Mouse (Mus musculus): ENCODE measurements around the gene Arnt2. TPM values are rescaled to one million over a fixed set of nuclear protein-coding genes. Genes with fewer than 3 reads are reported as not detected.

The Arnt2 gene
- polyA plus RNA-seq, 1 experiment from 2014 or later = 46.4 TPM

DNA sequence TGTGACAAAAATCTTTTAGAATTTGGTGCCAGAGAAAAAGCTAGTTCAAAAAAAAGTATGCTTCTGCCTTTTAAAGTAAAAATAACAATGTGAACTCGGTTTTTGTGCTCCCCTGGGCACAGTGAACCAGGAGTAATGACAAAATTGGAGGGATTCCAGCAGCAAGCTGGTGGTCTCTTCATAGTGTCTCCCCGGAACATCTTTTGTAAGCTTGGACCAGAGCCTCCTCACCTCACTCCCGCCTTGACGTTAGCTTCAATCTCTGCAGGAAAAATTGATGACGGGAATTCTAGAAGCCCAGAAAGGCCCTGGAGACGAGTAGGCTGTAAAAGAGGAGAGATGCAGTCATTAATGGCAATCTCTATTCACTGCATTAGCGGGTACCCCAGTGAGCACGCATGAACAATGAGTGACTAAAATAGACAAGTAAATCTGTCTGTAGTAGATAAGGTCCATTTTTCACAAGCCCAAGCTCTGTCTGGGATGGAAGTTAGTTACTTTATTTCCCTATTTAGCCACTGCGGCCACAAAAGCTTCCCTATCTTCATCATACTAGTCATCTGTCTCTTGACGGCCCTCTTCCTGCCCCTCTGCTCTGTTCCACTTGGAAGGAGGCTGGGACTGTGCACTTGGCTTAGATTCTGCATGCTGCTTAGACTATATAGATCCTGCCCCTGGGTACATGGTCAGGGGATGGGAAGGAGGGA lies 199.2 kb downstream of the Arnt2 start:
- H3K4me3 ChIP-seq = no peak overlapping the region
- peaks cover 13% of the 10 kb centered on the region; the same call in 1 of the 2 replicates for H3K4me1 ChIP-seq
- H3K4me2 ChIP-seq = no peak overlapping the region
- no peak for ATAC-seq
- no peaks in the 10 kb centered on the region for H3K9me3 ChIP-seq (replicated peaks)
- no peak overlapping the region for H3K27ac ChIP-seq
- no peaks in the 10 kb centered on the region for H3K36me3 ChIP-seq (ENCODE audit: poor library complexity, severe bottlenecking)
- H3K27me3 ChIP-seq = no peaks in the 10 kb centered on the region
- WGBS = 49% methylated on average over 10 of the region's 10 CpGs
- no peak overlapping the region for H3K9ac ChIP-seq

DNA sequence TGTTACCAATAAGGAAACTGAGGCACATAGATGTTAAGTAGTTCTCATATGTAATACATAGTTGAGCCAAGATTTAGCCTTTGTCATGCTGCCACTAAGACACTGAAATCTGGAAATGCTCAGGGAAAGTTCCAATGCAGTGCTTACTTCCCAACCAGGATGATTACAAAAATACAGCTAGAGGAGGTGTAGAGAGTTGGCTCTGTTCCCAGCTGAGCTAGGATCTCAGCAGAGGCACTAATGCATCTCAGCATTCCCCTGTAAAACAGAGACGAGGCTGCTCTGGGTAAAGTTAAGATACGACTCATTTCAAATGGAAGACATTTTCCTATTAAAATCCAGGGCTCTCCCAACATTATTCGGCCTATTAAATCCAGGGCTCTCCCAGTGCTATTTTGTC lies 206.0 kb downstream of the Arnt2 start:
- H3K9me3 ChIP-seq (replicated peaks) = no peaks in the 10 kb centered on the region
- ATAC-seq = no peak
- H3K9ac ChIP-seq = no peak overlapping the region
- H3K4me3 ChIP-seq = no peak overlapping the region
- H3K4me1 ChIP-seq = no peaks in the 10 kb centered on the region
- no peak overlapping the region for H3K4me2 ChIP-seq
- no peaks in the 10 kb centered on the region for H3K27me3 ChIP-seq
- H3K36me3 ChIP-seq (ENCODE audit: poor library complexity, severe bottlenecking) = no peaks in the 10 kb centered on the region
- 80% methylated on average over 3 of the region's 3 CpGs for WGBS
- H3K27ac ChIP-seq = no peak overlapping the region

DNA sequence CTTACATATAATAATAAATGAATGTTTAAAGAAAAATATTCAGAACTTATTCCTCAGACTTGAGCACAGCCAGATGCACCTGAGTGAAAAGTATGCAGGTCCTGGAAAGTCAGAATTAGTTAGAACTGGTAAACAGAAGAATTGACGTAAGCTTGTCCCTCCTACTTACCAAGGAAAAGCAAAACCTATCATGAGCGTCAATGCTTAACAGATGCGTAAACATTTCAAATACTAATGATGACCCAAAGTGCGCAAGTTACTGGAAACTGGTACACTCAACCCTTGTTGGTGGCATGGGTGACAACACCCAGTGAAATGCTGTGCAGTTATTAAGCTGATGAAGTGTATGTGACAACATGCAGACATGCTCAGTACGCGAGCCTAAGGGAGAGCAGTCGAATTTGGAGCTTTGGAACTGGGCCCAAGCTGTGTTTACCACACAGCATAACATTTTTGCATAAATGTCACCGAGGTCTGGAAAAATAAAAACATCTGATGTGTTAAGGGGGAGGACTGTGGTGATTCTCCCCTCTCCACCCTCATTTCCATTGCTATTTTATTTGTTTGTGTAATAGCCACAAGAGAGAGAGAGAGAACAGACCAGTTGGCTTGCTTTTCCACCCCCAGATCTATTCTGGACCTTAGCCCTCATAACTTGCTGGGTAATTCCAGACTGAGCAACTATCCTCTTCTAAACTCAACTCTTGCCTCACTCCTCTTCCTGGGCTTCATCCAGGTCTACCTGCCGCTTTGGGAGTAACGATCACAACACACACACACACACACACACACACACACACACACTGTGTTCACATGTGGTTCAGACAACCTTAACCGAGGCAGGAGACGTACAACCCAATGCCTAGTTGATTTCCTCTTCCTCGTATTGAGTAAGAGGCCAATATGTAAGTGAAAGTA lies 208.6 kb downstream of the Arnt2 start:
- H3K27me3 ChIP-seq = no peaks in the 10 kb centered on the region
- H3K9ac ChIP-seq = no peak overlapping the region
- H3K4me3 ChIP-seq = no peak overlapping the region
- H3K36me3 ChIP-seq (ENCODE audit: poor library complexity, severe bottlenecking) = no peaks in the 10 kb centered on the region
- ATAC-seq = no peak
- H3K27ac ChIP-seq = no peak overlapping the region
- H3K4me1 ChIP-seq = no peaks in the 10 kb centered on the region
- H3K9me3 ChIP-seq (replicated peaks) = no peaks in the 10 kb centered on the region
- WGBS = 92% methylated on average over 13 of the region's 13 CpGs
- no peak overlapping the region for H3K4me2 ChIP-seq

DNA sequence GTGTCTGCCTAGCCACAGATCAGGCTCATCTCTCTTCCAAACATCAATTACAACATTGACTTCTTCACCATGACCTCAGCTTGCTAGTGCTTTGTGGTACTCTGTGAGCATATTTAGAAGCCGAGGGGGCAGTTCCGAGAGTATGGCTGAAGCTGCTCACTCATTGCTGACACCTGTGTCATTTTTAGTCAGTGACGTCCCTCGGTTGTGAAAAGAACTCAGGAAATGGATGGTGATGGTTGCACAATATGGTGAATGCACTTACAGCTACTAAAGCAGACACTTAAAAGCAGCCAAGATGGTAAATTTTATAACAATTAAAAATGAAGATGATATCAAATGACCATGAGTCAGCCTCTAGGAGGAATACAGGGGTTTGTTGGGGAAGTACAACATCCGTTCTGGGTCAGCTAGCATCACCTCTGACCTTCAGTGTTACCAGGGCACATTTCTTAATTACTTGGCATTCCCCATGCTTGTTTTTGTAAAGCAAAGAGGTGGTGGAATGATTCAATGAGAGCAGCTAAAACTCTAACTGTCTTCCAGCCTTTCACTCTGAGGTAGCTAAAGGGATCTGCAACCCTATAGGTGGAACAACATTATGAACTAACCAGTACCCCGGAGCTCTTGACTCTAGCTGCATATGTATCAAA lies 212.6 kb downstream of the Arnt2 start:
- Histone ChIP-seq H3K27ac (no peak overlapping the region), H3K9ac (no peak overlapping the region), H3K36me3 (ENCODE audit: poor library complexity, severe bottlenecking) (no peaks in the 10 kb centered on the region), H3K27me3 (no peaks in the 10 kb centered on the region), H3K9me3 (replicated peaks) (no peaks in the 10 kb centered on the region), H3K4me1 (no peaks in the 10 kb centered on the region), H3K4me2 (no peak overlapping the region), H3K4me3 (no peak overlapping the region)
- WGBS = 93% methylated on average over 6 of the region's 6 CpGs
- ATAC-seq = no peak

Other genes with a start within 250 kb of the Arnt2 start
- gene Gm2115, start 118.8 kb upstream of the Arnt2 start, polyA plus RNA-seq (2015; fragmentation: Nextera tagmentation; extraction: Ambion mirVana) = 0.37 and 0.47 TPM in 2 replicates
- 3.6 TPM in 2 replicates for gene Fah, start 196.5 kb upstream of the Arnt2 start, polyA plus RNA-seq (2015; fragmentation: Nextera tagmentation; extraction: Ambion mirVana)